Mouse (Mus musculus) right cerebral cortex, postnatal 36 days (tissue): ENCODE results near the gene Fars2.
A peak's percentile ranks its signal among the peaks of the same experiment; 100 is the strongest.
"Not testable (repeated sequence)": the region's sequence is repeated elsewhere in the genome, so short reads cannot be mapped to it uniquely, and the experiment has no call there.

Source experiments
- DNase-seq, 2 experiments: peaks; one replicate each; pipeline ENCODE4 v3.0.0; 2022; ENCODE audit warnings: low spot score in 2 of 2, mixed read lengths in 1 of 2

The Fars2 gene

DNA sequence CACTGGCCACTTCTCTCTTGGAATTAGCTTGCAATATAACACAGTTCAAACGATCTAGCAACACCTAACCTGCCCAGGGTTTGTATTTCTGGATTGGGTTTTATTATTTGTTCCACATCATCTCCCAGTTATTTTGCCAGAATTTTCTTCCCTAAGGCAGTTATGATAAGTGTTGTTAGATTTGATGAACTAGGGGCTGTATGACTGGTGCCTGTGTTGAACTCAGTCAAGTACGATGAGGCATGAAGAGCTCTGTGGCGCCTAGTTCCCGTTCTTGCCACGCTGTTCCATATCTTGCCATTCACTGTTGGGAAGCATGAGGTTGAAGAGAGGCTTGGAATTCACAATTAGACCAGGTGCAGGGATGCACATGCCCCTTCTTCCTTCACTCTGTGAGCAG is 177.3 kb downstream of the Fars2 start:
- DNase-seq: no peak

GRCm38 (mm10) chr13:36295848-36296247 is 178.6 kb downstream of the Fars2 start:
- peak; percentile 24 to 37 for DNase-seq

DNA sequence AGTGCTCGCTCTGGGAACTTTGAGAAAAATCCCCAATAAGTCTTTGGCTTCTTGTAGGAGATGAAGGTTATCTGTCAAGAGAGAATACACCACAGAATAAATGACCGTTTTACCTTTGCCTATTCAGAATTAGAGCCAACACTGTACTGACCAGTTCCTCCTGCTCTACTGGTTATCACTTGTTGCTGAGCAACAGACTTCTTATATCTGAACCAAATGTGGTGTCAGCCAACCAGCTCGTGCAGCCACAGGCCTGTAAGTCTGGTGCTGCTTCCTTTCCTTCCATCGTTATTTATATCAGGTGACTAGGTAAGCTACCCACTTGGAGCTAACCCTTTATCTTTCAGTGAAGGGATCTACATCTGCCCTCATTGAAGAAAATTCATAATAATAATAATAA is 179.4 kb downstream of the Fars2 start:
- DNase-seq: no peak

GRCm38 (mm10) chr13:36297950-36298781 is 181.0 kb downstream of the Fars2 start:
- DNase-seq: no peak

GRCm38 (mm10) chr13:36298782-36299031 is 181.5 kb downstream of the Fars2 start:
- no peak for DNase-seq

DNA sequence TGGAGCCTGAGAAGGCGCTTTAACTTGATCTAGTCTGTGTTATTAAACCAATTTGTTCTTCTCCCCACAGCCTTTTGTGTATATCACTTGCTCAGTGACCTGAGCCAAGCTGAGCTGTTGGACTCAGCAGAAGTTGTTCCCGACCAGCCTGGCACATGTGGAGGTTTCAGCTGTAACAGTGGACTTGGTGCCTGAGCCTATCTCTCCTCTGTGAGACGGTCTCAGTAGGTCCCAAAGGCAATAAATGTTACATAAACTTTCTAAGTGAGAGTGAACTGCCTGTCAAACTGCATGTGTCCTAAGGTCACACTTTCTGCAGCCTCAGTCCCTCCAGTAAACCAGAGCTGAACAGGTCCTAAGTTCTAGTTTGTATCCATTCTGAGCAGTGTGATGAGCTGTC is 185.6 kb downstream of the Fars2 start:
- no peak for DNase-seq

- no peak for DNase-seq
These were observed 188.1 kb downstream of the Fars2 start for GRCm38 (mm10) chr13:36305306-36305705.

- no peak for DNase-seq
These were observed 190.2 kb downstream of the Fars2 start for GRCm38 (mm10) chr13:36307386-36307785.

GRCm38 (mm10) chr13:36309160-36309559 is 191.9 kb downstream of the Fars2 start:
- no peak for DNase-seq

DNA sequence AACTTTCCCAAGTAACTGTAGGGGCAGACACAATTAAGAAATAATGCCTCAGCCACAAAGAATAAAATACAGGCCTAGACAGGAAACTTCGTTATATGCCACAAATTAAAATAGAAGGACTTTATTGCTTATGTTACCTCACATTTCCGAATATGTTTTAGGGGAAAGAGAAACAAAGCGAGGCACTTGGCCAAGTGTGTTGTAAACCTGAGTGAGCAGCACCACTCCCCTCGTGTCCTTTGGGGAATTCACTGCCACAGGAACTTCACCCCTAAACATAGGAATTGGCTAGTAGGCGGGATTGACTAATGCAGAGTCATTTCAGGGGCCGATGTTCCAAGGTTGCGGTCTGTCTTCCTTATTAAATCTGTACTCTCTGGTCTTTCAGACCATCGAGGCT is 197.0 kb downstream of the Fars2 start:
- DNase-seq: no peak

- DNase-seq: no peak
These were observed 197.9 kb downstream of the Fars2 start for GRCm38 (mm10) chr13:36314860-36315800.

DNA sequence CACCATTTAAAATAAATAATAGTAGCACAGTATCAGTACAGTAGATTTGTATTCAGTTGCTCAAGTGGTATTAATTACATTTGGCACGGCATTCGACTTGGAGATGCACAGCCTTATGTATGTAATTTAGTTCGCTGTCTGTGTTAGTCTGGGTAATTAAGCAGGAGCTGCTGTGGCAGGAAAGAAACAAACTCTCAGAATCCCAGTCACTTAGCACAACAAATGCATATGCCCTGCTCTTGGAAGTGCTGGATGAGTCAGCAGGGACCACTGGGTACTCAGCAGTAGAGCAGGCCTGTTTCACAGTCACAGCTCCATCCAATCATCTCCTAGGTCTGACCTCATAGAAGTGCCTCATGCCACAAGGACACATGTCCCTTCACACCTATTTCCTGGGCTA is 200.6 kb downstream of the Fars2 start:
- no peak for DNase-seq

DNA sequence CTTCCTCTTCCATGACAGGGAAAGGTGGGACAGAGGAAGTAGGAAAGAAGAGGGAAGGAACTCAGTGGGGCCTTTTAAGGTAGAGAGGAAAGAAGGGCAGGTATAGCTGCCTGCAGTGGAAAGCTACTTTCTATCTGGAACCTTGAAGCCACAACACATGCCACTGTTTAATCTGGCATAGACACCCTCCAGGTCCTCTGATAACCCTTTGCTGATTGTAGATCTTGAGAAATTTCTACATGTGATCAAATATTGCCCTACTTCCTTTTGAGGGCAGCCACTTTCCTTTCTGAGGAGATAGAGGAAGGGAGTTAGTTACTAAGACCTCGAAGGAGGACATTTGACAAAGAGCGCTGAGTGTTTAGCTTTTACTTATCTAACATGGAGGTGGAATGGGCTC is 207.4 kb downstream of the Fars2 start:
- no peak for DNase-seq

DNA sequence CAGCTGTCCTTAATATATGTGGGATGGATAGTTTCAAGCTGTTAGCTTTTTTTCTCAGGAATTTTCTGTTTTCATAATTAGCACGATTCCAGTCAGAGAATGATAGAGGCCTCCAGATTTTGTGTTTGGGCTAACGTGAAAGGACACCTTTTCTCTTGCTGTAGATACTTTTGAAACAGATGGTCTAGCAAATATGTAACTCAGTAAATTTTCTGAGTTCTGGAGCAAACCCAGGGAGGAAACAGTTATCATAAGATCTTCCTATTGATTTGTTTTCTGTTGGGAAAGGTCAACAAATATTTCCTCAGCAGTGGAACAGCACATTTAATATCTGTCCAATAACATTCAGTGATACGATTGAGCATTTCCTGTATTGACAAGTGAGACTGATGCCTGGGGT is 209.3 kb downstream of the Fars2 start:
- no peak for DNase-seq

DNA sequence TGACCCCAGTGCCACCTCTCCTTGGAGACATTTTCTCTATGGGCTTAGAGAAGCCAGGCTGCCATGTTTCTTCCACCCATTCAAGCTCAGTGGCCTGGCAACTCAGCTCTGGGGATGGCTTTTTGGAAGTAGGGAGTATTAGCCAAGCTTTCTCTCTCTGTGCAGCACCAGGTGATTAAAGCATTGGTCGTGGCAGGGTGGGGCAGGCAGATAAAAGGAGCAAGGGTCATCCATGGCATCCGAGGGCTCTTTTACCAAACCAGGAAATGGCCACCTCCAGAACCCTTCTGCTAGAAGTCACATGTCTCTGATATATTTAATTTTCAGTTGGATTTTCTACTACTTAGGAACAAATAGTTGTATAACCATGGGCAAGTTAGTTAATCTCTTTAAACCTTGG is 212.7 kb downstream of the Fars2 start:
- DNase-seq: no peak

GRCm38 (mm10) chr13:36330542-36330941 is 213.3 kb downstream of the Fars2 start:
- DNase-seq: no peak

DNA sequence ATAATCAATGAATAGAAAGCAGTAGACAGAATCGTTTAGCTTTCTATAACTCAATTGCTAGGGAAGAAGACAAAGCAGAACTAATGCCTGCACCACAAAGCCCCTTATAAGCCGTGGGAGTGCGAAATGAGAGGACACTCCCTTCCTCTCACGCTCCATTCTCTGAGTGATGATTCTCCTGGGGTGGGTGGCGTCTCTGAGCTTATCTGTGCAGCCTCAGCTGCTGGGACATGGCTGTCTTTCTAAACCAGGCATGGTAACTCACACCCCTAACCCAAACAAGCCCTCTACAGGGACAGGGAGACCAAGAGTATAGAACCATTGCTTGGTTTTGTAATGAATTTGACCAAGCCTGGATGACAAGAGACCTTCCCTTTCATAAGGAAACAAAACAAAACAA is 217.5 kb downstream of the Fars2 start:
- DNase-seq: no peak

GRCm38 (mm10) chr13:36351529-36351928 is 234.3 kb downstream of the Fars2 start:
- DNase-seq: no peak

DNA sequence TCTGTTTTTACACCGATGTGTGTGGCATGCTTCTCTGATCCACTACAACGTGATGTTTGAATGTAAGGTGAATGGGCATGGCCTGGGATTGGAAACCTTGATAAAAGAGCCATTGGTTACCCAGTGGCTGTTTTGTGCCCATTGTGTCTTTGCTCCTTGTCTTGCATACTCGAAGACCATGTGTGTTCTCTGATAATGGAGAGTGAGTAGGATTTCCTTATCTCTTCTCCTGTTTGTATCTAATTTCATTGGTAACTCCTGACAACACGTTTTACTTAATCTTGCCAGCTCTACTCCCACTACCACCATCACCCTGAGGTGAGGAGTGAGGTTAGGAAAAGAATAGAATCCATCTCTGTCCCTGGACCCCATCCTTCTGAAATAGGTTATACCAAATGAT is 240.3 kb downstream of the Fars2 start:
- no peak for DNase-seq

GRCm38 (mm10) chr13:36361419-36361818 is 244.2 kb downstream of the Fars2 start:
- DNase-seq: no peak

DNA sequence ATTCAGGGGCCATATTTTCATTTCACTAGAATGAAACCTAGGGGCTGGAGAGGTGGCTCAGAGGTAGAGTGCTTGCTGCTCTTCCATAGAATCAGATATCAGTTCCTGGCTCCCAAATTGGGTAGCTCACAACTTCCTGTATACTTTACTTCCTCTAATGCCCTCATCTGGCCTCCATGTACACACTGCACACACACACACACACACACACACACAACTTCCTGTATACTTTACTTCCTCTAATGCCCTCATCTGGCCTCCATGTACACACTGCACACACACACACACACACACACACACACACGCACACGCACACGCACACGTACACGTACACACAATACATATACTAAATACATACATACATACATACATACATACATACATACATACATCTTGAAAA is 248.5 kb downstream of the Fars2 start:
- DNase-seq: not testable (repeated sequence)

- no peak for DNase-seq
These were observed 249.1 kb downstream of the Fars2 start for GRCm38 (mm10) chr13:36366304-36366703.
